Mouse (Mus musculus) embryonic facial prominence, embryonic 12.5 days (tissue): Measurements from ENCODE around the gene Lrmda. TPM values are rescaled to one million over a fixed set of nuclear protein-coding genes. Genes with fewer than 3 reads are reported as not detected.

Source experiments
- ATAC-seq: fragments of 200-750 bp; cut with Nextera tagmentation; 2 replicates; pipeline ENCODE4 v1.8.0; 2017; ENCODE audit not compliant: insufficient number of reproducible peaks, insufficient read depth, low FRiP score, low TSS enrichment
- H3K27ac ChIP-seq: fragments of 300-500 bp; sonication (generic); 2 replicates; pipeline ENCODE4 v1.5.1; 2016; ENCODE audit warnings: mild to moderate bottlenecking
- H3K27me3 ChIP-seq: fragments of 300-500 bp; sonication (generic); 2 replicates; pipeline ENCODE4 v1.6.1; 2016; ENCODE audit warnings: mild to moderate bottlenecking, moderate library complexity
- H3K36me3 ChIP-seq: fragments of 300-500 bp; sonication (generic); 2 replicates; pipeline ENCODE4 v1.6.1; 2016; ENCODE audit warnings: mild to moderate bottlenecking
- H3K4me1 ChIP-seq: fragments of 300-500 bp; sonication (generic); 2 replicates; pipeline ENCODE4 v1.6.1; 2016
- H3K4me2 ChIP-seq: fragments of 300-500 bp; sonication (generic); replicated peaks from 2 replicates; pipeline ENCODE4 v1.6.1; 2016; ENCODE audit warnings: mild to moderate bottlenecking, moderate library complexity
- H3K4me3 ChIP-seq: fragments of 300-500 bp; sonication (generic); 2 replicates; pipeline ENCODE4 v1.5.1; 2016; ENCODE audit warnings: mild to moderate bottlenecking
- H3K9ac ChIP-seq: fragments of 300-500 bp; sonication (generic); 2 replicates; pipeline ENCODE4 v1.6.1; 2016; ENCODE audit warnings: mild to moderate bottlenecking, moderate library complexity
- H3K9me3 ChIP-seq: fragments of 300-500 bp; sonication (generic); 2 replicates; pipeline ENCODE4 v1.6.1; 2016; ENCODE audit warnings: mild to moderate bottlenecking, moderate library complexity
- WGBS: fragments of 180-500 bp; shearing (Covaris S2); methylation state at CpG from one replicate; pipeline ENCODE4 v1.1.7; 2016; 5-methylcytosine and 5-hydroxymethylcytosine counted together
- polyA plus RNA-seq: library from polyadenylated mRNA; unstranded; fragments of >200 nt; fragmentation: Nextera tagmentation; extraction: Ambion mirVana; gene quantifications from 2 replicates; pipeline ENCODE4 v1.2.1, GENCODE M21; 2016

Gene Lrmda
- 0.28 and 0.69 TPM in 2 replicates for polyA plus RNA-seq

DNA sequence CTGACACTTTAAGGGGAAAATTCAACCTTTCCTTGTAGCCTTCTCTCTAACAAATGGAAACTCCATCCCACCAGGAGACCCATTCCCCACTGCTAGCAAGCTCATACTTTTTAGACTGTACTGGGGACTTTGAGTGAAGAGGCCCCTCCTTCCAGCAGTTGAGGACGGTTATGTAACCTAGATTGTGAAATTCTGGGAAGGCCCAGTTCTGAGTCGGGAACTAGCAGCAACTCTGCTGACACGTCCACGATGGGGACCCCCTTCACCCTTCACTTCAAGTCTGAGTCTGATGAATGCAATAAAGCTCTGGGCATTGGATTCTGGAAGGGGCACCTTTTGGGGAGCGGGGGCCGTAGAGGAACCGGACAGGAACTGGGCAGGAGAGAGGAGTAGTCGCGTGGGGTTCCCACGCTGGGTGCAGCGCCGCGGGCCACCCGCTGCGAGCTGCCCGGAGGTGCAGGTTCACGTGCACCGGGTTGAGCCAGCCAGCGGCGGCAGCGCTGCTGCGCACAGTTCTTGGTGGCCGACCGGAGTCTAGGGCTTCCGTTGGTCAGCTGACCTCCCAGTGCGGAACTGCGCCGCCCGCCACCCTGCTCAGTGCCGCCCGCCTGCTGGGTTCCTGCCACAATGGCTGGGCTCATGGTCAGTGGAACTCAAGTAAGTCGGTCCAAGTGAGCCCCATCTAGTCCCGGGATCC, at the start of gene Lrmda:
Gene Lrmda, plus strand, starts transcription at position 461 of the 697 bp plus-strand sequence.
- H3K27ac ChIP-seq, result no peak within 1 kb of the TSS
- no peaks in the 10 kb centered on the region for H3K9me3 ChIP-seq
- H3K4me1 ChIP-seq, result peaks cover 12% of the 10 kb centered on the region
- peak within 1 kb of the TSS; percentile 79 for H3K4me2 ChIP-seq
- H3K4me3 ChIP-seq, result peak within 1 kb of the TSS; percentile 30
- peaks cover 18% of the 10 kb centered on the region for H3K27me3 ChIP-seq
- no peaks in the 10 kb centered on the region for H3K36me3 ChIP-seq
- 4% methylated on average over 33 of the region's 33 CpGs for WGBS
- peak; percentile 64; the same call in 1 of the 2 replicates for ATAC-seq
- H3K9ac ChIP-seq, result peak within 1 kb of the TSS; percentile 49

DNA sequence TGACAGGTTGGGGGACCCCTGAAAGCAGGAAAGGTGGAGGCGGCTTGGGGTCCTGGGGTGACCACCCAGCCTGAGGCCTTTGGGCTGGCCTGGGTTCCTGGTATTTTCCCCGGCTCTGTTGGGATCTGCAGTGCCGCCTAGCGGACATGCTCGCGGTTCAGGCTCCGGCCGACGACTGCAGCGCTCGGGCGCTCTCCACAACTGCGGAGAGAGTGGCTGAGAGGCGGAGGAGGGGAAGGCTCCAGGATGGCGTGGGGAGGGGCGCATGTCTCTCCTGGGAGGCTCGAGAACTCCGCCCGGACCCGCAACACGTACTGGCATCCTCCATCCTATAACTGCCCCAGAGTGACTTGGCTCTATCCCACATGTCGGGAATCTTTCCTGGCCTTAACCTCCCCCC, 38.0 kb upstream of the Lrmda start:
- no peak overlapping the region for H3K9ac ChIP-seq
- peak overlapping the region; percentile 27 for H3K4me3 ChIP-seq
- peaks cover 25% of the 10 kb centered on the region for H3K4me1 ChIP-seq
- H3K9me3 ChIP-seq, result no peaks in the 10 kb centered on the region
- peaks cover 11% of the 10 kb centered on the region for H3K36me3 ChIP-seq
- WGBS, result under 1% methylated on average over 22 of the region's 22 CpGs
- peaks cover 8% of the 10 kb centered on the region; the same call in 1 of the 2 replicates for H3K27me3 ChIP-seq
- peak; percentile 79; the same call in 1 of the 2 replicates for ATAC-seq
- H3K27ac ChIP-seq, result no peak overlapping the region
- H3K4me2 ChIP-seq, result peak overlapping the region; percentile 45

DNA sequence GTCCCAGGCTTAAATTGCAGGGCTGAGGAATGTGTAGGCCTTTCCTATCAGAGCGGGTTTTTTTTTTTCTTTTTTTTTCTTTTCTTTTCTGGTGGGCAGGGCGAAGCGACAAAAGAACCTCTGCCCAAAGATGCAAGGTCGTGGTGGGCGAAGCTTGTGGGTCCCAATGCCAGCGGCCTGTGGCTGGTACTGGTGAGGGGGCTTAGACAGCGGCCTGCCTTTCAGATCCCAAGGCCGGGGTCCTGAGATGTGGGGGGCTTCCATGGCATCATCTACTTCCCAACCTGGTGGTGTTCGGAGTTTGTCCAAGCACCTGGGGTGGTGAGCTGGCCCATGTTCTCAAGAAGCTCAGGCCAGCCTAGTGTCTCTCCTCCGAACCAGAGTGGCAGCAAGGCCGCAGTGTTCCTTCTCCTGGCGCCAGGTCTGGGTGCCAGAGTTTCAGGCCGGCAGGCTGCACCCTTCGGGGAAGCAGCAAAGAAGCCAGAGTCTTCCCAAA, 37.4 kb upstream of the Lrmda start:
- ATAC-seq, result no peak
- Histone ChIP-seq H3K36me3 (peaks cover 11% of the 10 kb centered on the region), H3K27ac (peak overlapping the region; percentile 83), H3K4me3 (peak overlapping the region; percentile 39), H3K4me2 (peak overlapping the region; percentile 67), H3K9ac (peak overlapping the region; percentile 63), H3K27me3 (peaks cover 8% of the 10 kb centered on the region; the same call in 1 of the 2 replicates), H3K4me1 (peaks cover 25% of the 10 kb centered on the region), H3K9me3 (no peaks in the 10 kb centered on the region)
- 14% methylated on average over 14 of the region's 14 CpGs for WGBS

DNA sequence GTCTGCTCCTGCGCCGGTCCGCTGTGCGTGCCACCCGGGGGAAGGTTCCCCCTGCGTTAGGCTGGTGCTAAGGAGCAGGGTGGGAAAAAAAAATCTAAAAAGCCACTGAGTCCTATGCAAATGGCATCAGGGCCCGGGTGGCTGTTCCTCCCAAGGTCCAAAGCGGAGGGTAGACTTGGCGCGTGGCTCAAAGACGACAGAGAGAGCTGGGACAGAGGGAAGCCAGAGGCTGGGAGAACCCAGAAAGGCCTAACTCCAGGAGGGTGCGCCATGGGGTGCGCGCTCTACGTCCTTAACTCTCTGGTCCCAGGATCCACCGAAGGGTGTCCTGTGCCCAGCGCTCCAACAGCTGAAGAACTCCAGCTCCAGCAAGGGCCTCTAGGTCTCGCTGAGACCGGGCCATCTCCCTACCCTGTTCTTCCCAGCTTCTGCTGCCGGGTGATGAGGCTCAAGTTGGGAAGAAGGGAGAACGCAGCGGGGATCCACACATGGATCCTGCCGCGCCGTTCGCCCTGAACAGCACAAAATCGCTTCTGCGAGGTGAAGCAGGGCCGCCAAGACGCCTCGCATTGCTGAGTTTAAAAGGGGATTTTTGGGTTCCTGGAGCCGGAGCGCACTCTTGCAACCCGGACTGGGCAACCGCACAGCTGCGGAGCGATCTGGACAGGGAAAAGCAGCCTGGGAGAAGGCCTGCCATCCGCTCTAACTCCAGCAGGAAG, 36.8 kb upstream of the Lrmda start:
- H3K36me3 ChIP-seq, result peaks cover 11% of the 10 kb centered on the region
- H3K9me3 ChIP-seq, result no peaks in the 10 kb centered on the region
- ATAC-seq, result no peak
- H3K27ac ChIP-seq, result peak overlapping the region; percentile 83
- H3K4me1 ChIP-seq, result peaks cover 25% of the 10 kb centered on the region
- peak overlapping the region; percentile 63 for H3K9ac ChIP-seq
- peak overlapping the region; percentile 39 for H3K4me3 ChIP-seq
- peak overlapping the region; percentile 67 for H3K4me2 ChIP-seq
- WGBS, result 4% methylated on average over 38 of the region's 38 CpGs
- peaks cover 8% of the 10 kb centered on the region; the same call in 1 of the 2 replicates for H3K27me3 ChIP-seq

DNA sequence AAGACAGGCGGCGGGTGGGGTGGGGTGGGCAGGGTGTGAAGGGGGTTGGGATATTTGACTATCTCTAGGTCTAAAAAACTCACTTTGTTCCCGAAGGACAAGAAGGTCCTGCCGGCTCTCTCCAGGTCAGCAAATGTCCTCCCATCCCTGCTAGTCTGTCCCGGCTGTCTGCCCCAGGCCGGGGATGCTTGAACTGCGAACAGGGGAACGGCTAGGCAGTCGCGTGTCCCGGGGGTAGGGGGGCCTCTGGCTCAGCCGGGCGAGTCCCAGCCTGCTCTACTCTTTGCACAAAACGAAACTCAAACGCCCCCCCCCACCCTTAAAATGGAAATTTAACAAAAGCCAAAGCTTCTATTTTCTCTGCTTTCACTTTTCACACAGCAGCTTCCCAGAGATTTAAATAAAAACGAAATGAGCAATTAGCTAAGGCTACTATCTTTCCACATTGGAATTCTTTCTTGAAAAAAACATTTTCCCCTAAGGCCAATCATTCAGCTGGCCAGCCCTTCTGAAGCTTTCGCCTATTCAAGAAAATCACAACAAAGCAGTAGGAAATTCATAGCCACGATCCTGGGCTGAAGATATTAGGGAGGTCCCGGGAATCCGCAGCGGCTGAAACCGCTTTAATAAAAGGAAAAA, 36.1 kb upstream of the Lrmda start:
- Histone ChIP-seq H3K4me1 (peaks cover 25% of the 10 kb centered on the region), H3K4me2 (peak overlapping the region; percentile 67), H3K36me3 (peaks cover 11% of the 10 kb centered on the region), H3K27ac (peak overlapping the region; percentile 83), H3K9ac (peak overlapping the region; percentile 63), H3K9me3 (no peaks in the 10 kb centered on the region), H3K27me3 (peaks cover 8% of the 10 kb centered on the region; the same call in 1 of the 2 replicates), H3K4me3 (peak overlapping the region; percentile 39)
- 2% methylated on average over 22 of the region's 22 CpGs for WGBS
- no peak for ATAC-seq

DNA sequence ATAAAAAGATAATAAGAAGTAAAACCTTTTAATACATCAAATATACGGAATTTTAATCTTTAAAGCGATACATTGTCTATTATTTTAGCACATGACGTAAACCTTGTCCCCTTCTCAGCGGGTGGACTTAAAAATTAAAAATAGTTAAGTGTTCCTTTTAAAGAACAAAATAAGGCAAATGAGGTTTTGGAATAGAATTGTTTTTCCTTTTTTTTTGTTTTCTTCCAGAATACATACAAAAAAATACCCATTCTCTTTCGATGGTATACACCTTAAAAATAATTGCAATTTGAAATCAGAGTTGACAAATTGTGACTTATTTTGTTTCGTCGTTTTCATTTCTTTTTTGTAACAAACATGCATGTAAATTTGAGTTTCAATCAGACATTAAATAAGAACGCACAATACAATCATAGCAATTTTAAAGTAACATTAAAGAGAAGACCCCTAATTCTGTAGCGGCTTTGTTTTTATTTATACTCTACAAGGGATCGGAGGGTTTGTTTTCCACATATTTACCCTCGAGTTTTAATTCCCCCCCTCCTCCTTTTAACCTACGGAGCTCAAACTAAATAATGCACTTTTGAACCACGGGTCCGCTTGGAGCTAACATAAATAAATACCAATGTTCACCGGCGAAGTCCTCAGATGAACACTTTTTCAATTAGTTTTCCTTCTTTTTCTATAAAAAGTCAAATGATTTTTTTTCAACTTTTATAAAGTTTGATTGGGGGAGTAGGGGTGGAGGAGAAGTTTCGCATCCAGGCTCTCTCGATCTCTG, 35.4 kb upstream of the Lrmda start:
- Histone ChIP-seq H3K27me3 (peaks cover 8% of the 10 kb centered on the region; the same call in 1 of the 2 replicates), H3K36me3 (peaks cover 11% of the 10 kb centered on the region), H3K9me3 (no peaks in the 10 kb centered on the region), H3K4me1 (peaks cover 25% of the 10 kb centered on the region), H3K9ac (peak overlapping the region; percentile 95), H3K27ac (peak overlapping the region; percentile 98), H3K4me3 (peak overlapping the region; percentile 84), H3K4me2 (peak overlapping the region; percentile 75)
- 6% methylated on average over 18 of the region's 18 CpGs for WGBS
- ATAC-seq, result no peak

DNA sequence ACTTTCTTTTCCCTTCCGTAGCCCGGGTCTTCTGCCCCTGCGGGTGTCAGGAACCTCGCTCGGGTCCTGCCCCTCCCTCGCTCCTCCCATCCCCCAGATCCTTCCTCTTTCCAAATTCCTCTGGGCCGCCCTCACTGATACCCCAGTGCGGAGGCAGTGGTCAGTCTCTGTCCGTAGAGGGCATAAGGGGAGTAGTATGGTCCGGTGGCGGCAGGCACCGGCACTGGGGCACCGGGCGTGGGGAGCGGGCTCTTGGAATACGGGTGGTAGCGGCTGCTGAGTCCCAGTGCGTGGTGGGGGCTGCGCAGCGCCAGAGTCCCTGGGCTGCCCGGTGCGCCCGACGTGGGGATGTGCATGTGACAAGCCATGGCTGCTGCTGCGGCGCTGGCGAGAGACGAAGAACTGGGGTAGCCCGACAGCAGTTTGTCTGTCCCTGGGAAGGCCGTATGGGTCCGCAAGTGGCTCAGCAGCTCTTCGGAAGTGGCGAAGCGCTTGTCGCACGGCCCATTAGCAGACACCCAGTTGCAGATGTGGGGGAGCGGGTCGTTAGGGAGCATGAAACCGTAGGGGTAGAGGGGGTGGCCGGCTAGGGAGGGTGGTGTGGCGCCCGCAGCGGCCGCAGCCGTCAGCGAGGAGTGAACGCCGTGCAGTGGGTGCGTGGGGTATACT, 34.6 kb upstream of the Lrmda start:
- WGBS, result 1% methylated on average over 49 of the region's 49 CpGs
- H3K4me3 ChIP-seq, result peak overlapping the region; percentile 84
- peak overlapping the region; percentile 98 for H3K27ac ChIP-seq
- peak overlapping the region; percentile 95 for H3K9ac ChIP-seq
- H3K4me1 ChIP-seq, result peaks cover 25% of the 10 kb centered on the region
- peaks cover 8% of the 10 kb centered on the region; the same call in 1 of the 2 replicates for H3K27me3 ChIP-seq
- H3K36me3 ChIP-seq, result peaks cover 11% of the 10 kb centered on the region
- H3K4me2 ChIP-seq, result peak overlapping the region; percentile 75
- H3K9me3 ChIP-seq, result no peaks in the 10 kb centered on the region
- ATAC-seq, result no peak

DNA sequence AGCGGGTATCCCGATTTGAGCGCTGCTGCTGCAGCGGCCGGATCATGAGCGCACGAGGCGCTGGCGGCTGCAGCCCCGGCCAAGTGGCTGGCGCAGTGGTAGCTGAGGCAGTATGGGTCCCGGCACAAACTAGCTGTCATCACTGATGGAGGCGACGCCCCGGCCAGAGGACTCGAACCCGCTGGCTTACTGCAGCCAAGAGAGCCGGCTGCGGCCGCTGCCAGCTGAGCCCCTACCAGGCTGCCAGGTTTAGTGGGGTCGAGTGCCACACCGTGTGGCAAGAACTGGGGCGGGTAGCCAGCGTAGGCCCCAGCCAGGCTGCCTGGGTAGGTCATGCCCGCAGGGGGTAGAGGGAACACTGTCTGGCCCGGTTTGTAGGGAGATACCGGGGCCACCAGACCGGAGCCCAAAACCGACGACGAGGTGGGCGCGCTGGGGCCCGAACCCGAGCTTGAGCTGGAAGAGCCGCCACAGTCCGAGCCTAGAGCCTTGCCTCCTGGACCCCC, 34.0 kb upstream of the Lrmda start:
- no peak for ATAC-seq
- Histone ChIP-seq H3K4me2 (peak overlapping the region; percentile 75), H3K36me3 (peaks cover 11% of the 10 kb centered on the region), H3K27me3 (peaks cover 8% of the 10 kb centered on the region; the same call in 1 of the 2 replicates), H3K9me3 (no peaks in the 10 kb centered on the region), H3K4me3 (peak overlapping the region; percentile 84), H3K4me1 (peaks cover 27% of the 10 kb centered on the region), H3K27ac (peak overlapping the region; percentile 98), H3K9ac (peak overlapping the region; percentile 95)
- WGBS, result under 1% methylated on average over 37 of the region's 37 CpGs

DNA sequence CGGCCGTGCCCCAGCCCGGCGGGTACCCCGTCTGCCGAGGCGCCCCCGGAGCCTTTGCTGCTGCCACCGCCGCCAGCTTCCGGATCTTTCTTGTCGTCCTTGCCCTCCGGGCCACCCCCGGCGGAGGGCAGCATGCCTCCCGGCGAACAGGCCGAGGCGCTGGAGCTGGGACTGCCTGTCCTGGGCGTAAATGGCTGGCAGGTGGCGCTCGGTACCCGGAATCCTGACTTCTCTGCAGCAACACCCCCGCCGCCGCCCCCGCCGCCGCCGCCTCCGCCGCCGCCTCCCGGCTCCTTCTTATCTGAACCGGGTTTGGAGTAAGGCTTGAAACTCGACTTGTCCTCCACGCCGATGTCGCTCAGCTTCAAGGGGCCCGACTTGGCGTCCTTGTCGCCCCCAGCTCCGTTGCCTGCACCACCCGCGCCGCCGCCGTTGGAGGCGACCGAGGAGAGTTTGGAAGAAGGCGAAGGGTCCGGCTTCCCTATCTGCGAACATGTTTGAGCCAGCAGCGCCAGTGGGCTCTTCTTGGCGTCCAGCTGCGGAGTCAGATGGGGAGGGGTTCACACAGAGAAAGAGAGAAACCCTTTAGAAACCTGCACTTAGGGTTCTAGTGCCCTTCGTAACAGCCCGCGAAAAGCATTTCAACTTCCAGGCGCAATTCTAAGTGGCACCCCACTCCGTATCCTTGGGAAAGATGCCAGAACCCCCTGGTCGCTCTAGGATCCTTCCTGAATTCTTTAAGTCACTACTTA, 33.4 kb upstream of the Lrmda start:
- WGBS, result under 1% methylated on average over 62 of the region's 62 CpGs
- H3K36me3 ChIP-seq, result peaks cover 11% of the 10 kb centered on the region
- H3K27me3 ChIP-seq, result peaks cover 8% of the 10 kb centered on the region; the same call in 1 of the 2 replicates
- peak overlapping the region; percentile 95 for H3K9ac ChIP-seq
- H3K9me3 ChIP-seq, result no peaks in the 10 kb centered on the region
- peaks cover 31% of the 10 kb centered on the region for H3K4me1 ChIP-seq
- no peak for ATAC-seq
- H3K4me3 ChIP-seq, result peak overlapping the region; percentile 84
- peak overlapping the region; percentile 98 for H3K27ac ChIP-seq
- peak overlapping the region; percentile 75 for H3K4me2 ChIP-seq
